Mouse (Mus musculus): ENCODE data around the gene Serpina10.
"Not testable (repeated sequence)": the region's sequence is repeated elsewhere in the genome, so short reads cannot be mapped to it uniquely, and the experiment has no call there.

Gene Serpina10

DNA sequence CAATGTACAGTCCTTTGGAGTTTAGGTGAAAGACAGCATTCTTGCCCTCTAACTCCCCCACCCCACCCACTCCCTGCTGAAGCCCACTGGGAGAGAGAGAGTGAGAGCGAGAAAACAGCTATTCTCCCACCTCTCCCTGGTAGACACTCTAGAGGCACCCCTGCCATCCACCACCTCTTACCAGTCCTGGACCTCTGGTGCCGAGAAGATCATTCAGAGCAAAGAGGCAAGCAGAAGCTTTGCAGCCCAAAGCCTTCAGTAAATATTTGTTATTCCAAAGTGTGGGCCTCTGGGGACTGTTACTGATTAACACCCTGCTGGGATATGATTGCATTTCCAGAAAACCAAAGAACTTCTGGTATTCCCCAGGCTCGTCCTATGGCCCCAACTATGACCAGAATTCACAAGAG, at the start of gene Serpina10:
Gene Serpina10, minus strand, starts transcription at position 242 of the 410 bp plus-strand sequence.
- no peak for DNase-seq (ENCODE audit: extremely low read depth, low read depth)

- DNase-seq (ENCODE audit: extremely low read depth, low read depth): not testable (repeated sequence)
These were observed 48.6 kb upstream of the Serpina10 start for GRCm38 (mm10) chr12:103679853-103680252.

GRCm38 (mm10) chr12:103676039-103676438, 44.8 kb upstream of the Serpina10 start, which contains the start of gene Serpina16:
Gene Serpina16, minus strand, starts transcription at chr12:103676139.
- no peak for DNase-seq (ENCODE audit: extremely low read depth, low read depth)

DNA sequence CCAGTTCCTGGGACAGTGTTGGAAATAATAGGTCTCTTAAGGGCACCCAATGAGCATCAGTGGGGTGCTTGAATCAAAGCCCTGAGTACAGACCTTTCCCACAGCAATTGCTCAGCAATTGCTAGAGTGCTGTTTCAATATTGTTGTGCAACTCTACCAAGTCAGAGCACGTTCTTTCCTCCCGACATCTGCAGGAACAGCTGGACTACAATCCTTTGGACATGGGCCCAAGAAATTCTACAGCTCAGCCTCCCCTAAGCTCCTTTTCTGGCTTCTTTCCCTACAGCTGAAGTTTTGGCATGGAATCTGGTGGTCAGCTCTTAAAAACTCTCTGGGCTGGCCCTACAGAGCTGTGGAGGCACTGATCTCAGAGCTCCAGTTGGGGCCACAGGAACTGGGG, 41.9 kb upstream of the Serpina10 start:
- no peak for DNase-seq (ENCODE audit: extremely low read depth, low read depth)

- no peak for DNase-seq (ENCODE audit: extremely low read depth, low read depth)
These were observed 40.2 kb upstream of the Serpina10 start for GRCm38 (mm10) chr12:103671483-103671882.

GRCm38 (mm10) chr12:103670964-103671363, 39.7 kb upstream of the Serpina10 start:
- DNase-seq (ENCODE audit: extremely low read depth, low read depth): no peak

DNA sequence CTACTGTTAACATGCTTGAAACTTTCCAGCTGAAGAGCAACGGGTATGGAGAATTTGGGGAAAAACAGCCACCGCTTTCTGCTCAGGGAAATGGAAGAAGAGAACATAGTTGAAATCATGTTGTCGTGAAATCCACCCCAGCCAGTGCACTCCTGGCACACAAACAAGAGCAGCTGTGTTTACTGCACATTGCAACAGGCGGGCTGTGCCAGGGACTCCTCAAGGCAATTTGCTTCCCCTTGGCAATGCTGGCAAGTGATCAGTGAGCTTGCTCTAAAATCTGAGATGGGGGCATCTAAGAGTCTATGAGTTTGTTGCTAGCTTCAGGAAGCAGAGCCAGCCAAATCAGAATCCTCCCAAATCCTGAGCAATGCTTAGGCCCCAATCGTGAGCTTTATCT, 39.1 kb upstream of the Serpina10 start:
- DNase-seq (ENCODE audit: extremely low read depth, low read depth): no peak

GRCm38 (mm10) chr12:103665286-103665685, 34.0 kb upstream of the Serpina10 start:
- DNase-seq (ENCODE audit: extremely low read depth, low read depth): no peak

- DNase-seq (ENCODE audit: extremely low read depth, low read depth): not testable (repeated sequence)
These were observed 30.8 kb upstream of the Serpina10 start for GRCm38 (mm10) chr12:103662053-103662452.

- no peak for DNase-seq (ENCODE audit: extremely low read depth, low read depth)
These were observed 28.8 kb upstream of the Serpina10 start for GRCm38 (mm10) chr12:103660076-103660475.

- DNase-seq (ENCODE audit: extremely low read depth, low read depth): no peak
These were observed 27.9 kb upstream of the Serpina10 start for GRCm38 (mm10) chr12:103659171-103659570.

GRCm38 (mm10) chr12:103657991-103658390, 26.7 kb upstream of the Serpina10 start:
- DNase-seq (ENCODE audit: extremely low read depth, low read depth): no peak

DNA sequence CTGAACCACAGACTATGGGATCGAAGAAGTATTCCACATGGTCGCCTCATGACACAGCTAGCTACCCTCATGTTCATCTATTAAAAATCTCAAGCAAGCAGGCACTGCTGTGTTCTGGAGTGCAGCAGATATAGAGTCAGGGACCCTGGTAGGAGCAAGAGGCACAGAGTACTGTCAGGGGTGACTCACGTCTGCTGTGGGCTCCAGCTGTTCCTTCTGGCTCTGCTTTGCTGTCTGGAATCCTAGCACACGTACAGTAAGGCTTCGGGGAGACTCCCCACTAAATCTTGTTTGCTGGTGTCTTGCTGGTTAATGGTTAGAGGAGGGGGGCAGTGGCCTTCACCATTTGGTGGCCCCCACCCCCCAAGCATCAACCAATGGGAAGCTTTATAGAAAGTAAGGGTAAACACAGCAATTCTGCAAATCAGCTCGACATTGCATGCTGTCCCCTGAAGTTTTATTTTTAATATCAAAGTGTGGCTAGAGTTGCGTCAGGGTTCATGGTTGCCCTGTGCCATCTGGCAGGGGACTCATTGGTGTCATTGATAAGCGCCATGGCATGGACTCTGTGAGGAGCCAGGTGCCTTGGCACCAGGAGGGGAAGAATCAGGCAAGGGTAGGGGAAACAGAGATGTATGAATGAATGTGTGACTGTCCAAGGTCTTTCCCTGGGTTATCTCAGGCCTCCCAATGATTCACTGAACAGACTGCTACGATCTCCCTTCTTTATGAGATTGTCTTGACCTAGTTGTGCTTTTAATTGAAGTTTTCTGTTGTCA, 25.8 kb upstream of the Serpina10 start, which contains the start of gene Serpina6:
Gene Serpina6, minus strand, starts transcription at position 365 of the 779 bp plus-strand sequence.
- no peak for DNase-seq (ENCODE audit: extremely low read depth, low read depth)

DNA sequence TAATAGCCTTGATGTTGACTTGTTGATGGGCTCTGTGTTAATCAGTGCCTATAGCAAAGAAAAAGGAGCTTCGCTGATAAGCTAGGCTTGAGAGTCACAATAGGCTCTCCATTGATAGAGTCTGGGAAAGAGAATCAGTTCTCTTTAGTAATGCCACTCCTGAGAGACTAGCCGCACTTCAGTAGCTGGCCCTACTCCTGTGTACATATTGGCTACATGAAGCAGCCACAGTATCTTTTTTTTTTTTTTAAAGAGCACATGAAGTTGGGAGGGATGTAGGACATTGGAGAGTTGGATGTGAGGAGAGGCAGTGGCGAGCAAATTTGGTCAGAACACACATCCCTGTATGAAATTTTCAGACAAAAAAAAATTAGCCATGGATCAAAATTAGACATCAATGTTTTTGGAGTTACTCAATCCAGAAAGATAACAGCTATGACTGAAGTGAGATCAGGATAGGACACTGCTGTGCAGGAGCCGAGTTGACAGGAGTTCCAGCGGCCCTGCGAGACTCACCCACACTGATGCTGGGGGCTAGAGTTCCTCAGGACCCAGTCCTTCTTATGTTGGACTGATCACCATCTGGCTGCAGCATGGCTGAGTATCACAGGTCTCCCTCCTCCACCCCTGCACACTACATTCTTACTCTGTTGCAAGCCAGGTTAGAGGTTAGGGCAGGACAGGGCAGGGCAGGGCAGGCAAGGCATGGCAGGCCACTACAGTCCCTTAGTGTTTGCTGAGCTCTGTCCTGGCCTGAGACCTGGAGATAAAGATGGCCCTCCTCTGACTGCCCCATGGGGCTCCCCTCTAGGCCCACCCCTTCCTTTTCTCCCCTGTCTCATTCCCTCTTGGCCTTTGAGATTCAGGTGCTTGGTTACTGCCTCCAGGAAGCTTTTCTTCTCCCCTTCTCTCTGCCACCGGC, 24.1 kb upstream of the Serpina10 start:
- DNase-seq (ENCODE audit: extremely low read depth, low read depth): no peak

- DNase-seq (ENCODE audit: extremely low read depth, low read depth): no peak
These were observed 22.6 kb upstream of the Serpina10 start for GRCm38 (mm10) chr12:103653836-103654235.

GRCm38 (mm10) chr12:103646314-103646713, 15.1 kb upstream of the Serpina10 start:
- no peak for DNase-seq (ENCODE audit: extremely low read depth, low read depth)

- DNase-seq (ENCODE audit: extremely low read depth, low read depth): no peak
These were observed 13.4 kb upstream of the Serpina10 start for GRCm38 (mm10) chr12:103644601-103645000.

DNA sequence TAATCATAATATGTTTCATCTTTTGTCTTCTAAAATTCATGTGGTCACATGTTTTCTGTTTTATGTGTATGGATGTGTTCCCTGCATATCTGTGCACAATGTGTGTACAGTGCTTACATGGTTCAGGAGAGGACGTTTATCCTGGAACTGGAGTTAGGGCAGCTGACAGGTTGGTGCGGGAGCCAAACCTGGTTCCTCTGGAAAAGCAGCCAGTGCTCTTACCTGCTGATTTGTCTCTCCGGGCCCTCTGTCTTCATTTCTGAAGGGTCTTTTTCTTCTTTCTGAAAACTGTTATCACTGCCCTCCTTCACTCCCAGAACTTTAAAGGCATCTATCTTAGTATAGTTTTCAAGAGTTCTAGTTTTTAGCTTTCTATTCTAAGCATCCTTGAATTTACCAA, 12.6 kb upstream of the Serpina10 start:
- DNase-seq (ENCODE audit: extremely low read depth, low read depth): no peak

DNA sequence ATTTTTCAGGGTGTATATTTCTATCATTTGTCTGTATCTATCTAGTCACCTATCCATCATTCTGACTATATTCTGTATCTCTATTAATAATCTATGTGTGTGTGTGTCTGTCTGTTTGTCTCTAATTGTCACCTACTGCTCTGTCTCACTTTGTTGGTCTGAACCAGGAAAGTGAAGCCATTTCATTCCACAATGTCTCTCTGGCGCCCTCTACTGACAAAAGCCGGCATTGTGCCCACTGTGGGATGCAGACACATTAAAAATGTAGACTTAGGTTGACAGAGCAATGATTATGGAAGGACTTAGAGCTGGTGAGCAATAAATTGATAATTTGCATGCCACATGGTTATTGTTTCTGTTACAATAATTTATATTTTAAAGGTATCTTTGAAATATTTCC, 12.1 kb upstream of the Serpina10 start:
- peak; percentile 36 for DNase-seq (ENCODE audit: extremely low read depth, low read depth)

DNA sequence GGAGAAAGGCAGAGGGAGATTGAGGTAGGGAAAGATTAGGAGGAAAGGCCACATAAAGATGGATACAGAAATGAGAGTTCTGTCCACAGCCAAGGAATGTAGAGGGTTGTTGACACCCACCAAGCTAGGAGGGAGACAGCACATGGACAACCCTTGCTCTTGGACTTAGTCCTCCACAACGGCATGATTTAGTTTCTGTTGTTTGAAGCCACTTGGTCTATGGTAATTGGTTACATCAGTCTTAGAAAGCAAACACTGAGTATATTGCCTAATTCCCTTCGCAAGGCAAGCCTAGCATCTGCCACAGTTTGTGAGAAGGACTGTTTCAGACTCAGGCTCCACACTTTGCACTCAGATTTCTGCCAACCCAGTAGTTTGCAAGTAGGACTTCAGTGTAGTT, 4.6 kb upstream of the Serpina10 start:
- DNase-seq (ENCODE audit: extremely low read depth, low read depth): no peak

- DNase-seq (ENCODE audit: extremely low read depth, low read depth): no peak
These were observed 3.2 kb upstream of the Serpina10 start for GRCm38 (mm10) chr12:103634430-103634829.

DNA sequence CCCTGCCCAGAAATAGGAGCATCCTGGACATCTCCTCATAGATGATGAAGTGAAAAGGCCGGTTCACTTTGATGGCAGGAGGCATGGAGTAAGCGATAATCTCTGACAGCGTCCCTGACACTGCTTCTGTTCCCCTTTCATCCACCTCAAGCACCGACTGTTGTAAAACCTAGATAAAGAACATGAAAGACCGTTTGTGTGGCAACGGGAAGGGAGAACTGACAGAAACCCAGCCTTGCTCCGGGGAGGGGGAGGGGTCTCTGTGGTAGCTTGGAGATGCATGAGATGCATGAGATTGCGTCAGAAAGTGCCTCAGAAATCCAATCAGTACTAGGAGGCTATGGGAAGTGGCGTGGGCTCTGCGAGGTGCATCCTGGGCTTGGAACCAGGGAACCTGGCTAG, 14.4 kb downstream of the Serpina10 start:
- peak; percentile 94 for DNase-seq (ENCODE audit: extremely low read depth, low read depth)
